Mouse (Mus musculus) embryonic facial prominence, embryonic 12.5 days (tissue): ENCODE measurements around the gene Wnk2. TPM values are rescaled to one million over a fixed set of nuclear protein-coding genes. Genes with fewer than 3 reads are reported as not detected.
A peak's percentile ranks its signal among the peaks of the same experiment; 100 is the strongest.

ENCODE experiments used
- ATAC-seq: fragments of 200-750 bp; cut with Nextera tagmentation; 2 replicates; pipeline ENCODE4 v1.8.0; 2017; ENCODE audit not compliant: insufficient number of reproducible peaks, insufficient read depth, low FRiP score, low TSS enrichment
- H3K27ac ChIP-seq: fragments of 300-500 bp; sonication (generic); 2 replicates; pipeline ENCODE4 v1.5.1; 2016; ENCODE audit warnings: mild to moderate bottlenecking
- H3K27me3 ChIP-seq: fragments of 300-500 bp; sonication (generic); 2 replicates; pipeline ENCODE4 v1.6.1; 2016; ENCODE audit warnings: mild to moderate bottlenecking, moderate library complexity
- H3K36me3 ChIP-seq: fragments of 300-500 bp; sonication (generic); 2 replicates; pipeline ENCODE4 v1.6.1; 2016; ENCODE audit warnings: mild to moderate bottlenecking
- H3K4me1 ChIP-seq: fragments of 300-500 bp; sonication (generic); 2 replicates; pipeline ENCODE4 v1.6.1; 2016
- H3K4me2 ChIP-seq: fragments of 300-500 bp; sonication (generic); replicated peaks from 2 replicates; pipeline ENCODE4 v1.6.1; 2016; ENCODE audit warnings: mild to moderate bottlenecking, moderate library complexity
- H3K4me3 ChIP-seq: fragments of 300-500 bp; sonication (generic); 2 replicates; pipeline ENCODE4 v1.5.1; 2016; ENCODE audit warnings: mild to moderate bottlenecking
- H3K9ac ChIP-seq: fragments of 300-500 bp; sonication (generic); 2 replicates; pipeline ENCODE4 v1.6.1; 2016; ENCODE audit warnings: mild to moderate bottlenecking, moderate library complexity
- H3K9me3 ChIP-seq: fragments of 300-500 bp; sonication (generic); 2 replicates; pipeline ENCODE4 v1.6.1; 2016; ENCODE audit warnings: mild to moderate bottlenecking, moderate library complexity
- WGBS: fragments of 180-500 bp; shearing (Covaris S2); methylation state at CpG from one replicate; pipeline ENCODE4 v1.1.7; 2016; 5-methylcytosine and 5-hydroxymethylcytosine counted together
- polyA plus RNA-seq: library from polyadenylated mRNA; unstranded; fragments of >200 nt; fragmentation: Nextera tagmentation; extraction: Ambion mirVana; gene quantifications from 2 replicates; pipeline ENCODE4 v1.2.1, GENCODE M21; 2016

Gene Wnk2
- polyA plus RNA-seq, 1 experiment from 2014 or later = 3.0 TPM

DNA sequence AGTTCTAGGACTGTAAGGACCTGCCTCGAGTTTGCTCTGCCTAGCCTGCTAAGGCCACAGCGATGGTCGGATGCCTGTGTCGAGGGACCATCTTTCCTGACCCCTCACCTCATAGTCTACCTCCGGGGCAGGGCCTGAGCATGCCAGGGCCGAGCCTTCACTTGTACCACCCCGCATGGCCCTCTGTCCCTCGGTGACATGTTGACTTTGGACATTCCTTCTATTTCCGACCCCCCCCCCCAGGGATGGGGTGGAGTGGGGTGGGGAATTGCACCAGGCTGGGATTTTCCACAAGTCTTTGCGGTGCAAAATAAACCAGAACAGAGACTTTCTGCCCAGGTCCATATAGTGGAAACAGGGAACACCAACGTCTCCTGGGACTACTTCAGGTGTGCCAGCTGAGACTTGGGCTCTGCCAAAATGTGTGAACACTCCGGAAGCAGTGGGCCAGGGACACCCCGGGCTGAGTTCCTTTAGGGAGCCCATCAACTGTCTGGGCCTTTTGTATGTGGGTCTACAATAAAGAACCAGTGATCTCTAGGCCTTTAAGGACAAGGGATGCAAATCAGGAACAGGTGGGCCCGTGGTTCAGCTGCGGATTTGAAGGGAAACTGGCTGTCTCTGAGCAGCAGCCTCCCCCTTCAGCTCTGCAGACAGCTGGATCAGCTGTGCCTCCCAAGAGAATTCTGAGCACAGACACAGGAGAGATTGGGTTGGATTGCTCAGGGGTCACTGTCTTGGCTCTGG is 40.6 kb upstream of the Wnk2 start:
- 14% methylated on average over 15 of the region's 15 CpGs for WGBS
- peak overlapping the region; percentile 79 for H3K4me3 ChIP-seq
- H3K36me3 ChIP-seq = no peaks in the 10 kb centered on the region
- H3K4me2 ChIP-seq = peak overlapping the region; percentile 99
- peak overlapping the region; percentile 67 for H3K9ac ChIP-seq
- H3K27ac ChIP-seq = no peak overlapping the region
- 0 out of 2 replicates have a peak, but pooled peaks have one; percentile 1 for ATAC-seq
- H3K9me3 ChIP-seq = no peaks in the 10 kb centered on the region
- no peaks in the 10 kb centered on the region for H3K27me3 ChIP-seq
- H3K4me1 ChIP-seq = peaks cover 35% of the 10 kb centered on the region

DNA sequence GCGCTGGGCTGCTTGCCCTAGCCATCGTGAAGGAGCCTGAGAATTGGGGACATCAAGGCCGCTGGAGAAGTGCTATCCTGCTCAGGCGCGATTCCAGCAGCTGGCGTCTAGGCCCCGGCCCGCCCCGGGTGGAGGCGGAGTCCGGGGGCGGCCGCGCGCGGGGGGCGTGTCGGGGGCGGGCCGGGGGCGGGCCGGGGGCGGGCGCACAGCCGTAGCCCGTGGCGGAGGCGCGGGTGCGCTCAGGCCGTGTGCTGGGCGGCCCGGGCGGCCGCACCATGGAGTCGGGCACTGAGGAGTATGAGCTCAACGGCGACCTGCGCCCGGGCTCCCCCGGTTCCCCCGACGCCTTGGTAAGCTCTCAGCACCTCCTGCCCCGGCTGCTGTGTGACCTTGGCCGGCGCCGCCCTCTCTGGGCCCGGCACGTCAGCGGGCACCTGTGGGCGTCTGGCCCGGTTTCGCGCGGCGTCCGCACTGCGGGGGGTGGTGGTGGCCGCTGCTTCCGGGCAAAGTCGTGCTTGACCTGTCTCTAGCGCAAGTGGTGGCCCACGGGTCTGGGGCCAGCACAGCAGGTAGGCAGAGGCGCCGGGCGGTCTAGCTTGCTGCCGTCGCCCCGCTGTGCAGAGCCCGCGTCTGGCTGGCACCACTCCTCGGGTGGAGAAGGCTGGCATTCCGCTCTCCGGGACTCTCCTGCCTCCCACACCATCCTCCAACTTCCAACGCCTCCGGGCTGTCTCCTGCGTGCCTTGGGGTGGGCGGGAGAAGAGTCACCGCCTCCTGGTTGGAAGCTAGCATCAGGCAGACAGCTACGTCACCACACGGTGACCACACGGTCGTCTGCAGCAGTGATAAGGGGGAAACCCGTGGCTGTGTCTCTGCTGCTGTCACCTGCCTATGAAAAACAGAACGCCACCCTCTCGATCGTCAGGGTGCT is 39.7 kb upstream of the Wnk2 start, which contains the start of gene Ninj1:
Gene Ninj1, plus strand, starts transcription at position 198 of the 931 bp plus-strand sequence.
- H3K4me1 ChIP-seq = peaks cover 35% of the 10 kb centered on the region
- peak; percentile 92 for ATAC-seq
- peak within 1 kb of the TSS; percentile 99 for H3K4me2 ChIP-seq
- H3K27ac ChIP-seq = 0 out of 2 replicates have a peak within 1 kb of the TSS, but pooled peaks have one; percentile 37
- peak within 1 kb of the TSS; percentile 79 for H3K4me3 ChIP-seq
- no peaks in the 10 kb centered on the region for H3K36me3 ChIP-seq
- no peaks in the 10 kb centered on the region for H3K9me3 ChIP-seq
- H3K27me3 ChIP-seq = no peaks in the 10 kb centered on the region
- peak within 1 kb of the TSS; percentile 67 for H3K9ac ChIP-seq
- under 1% methylated on average over 80 of the region's 87 CpGs for whole genome bisulfite sequencing

DNA sequence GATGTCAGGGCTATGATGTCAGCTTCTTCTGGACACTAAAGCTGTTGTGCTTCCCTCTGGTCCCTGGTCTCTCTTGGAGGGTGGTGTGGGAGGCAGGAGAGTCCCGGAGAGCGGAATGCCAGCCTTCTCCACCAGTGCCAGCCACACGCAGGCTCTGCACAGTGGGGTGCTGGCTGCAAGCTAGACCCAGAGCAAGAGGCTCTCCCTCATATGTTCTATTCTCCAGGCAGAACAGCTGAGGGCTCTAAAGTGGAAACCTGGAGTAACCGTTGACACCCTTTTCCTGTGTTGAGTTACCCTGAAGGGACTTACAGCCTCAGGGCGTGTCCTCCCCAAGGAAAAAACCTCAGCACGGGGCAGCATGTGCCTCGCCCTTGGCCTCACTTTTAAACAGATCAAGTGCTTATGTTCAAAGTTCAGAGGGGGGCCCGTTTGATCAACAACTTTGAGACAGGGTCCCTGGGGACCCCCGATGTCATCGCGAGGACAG is 39.0 kb upstream of the Wnk2 start:
- peaks cover 28% of the 10 kb centered on the region for H3K4me1 ChIP-seq
- peak overlapping the region; percentile 67; the same call in 1 of the 2 replicates for H3K9ac ChIP-seq
- no peaks in the 10 kb centered on the region for H3K9me3 ChIP-seq
- 0 out of 2 replicates have a peak overlapping the region, but pooled peaks have one; percentile 37 for H3K27ac ChIP-seq
- 0 out of 2 replicates have a peak, but pooled peaks have one; percentile 2 for ATAC-seq
- H3K4me2 ChIP-seq = peak overlapping the region; percentile 99
- no peaks in the 10 kb centered on the region for H3K27me3 ChIP-seq
- peak overlapping the region; percentile 79; the same call in 1 of the 2 replicates for H3K4me3 ChIP-seq
- no peaks in the 10 kb centered on the region for H3K36me3 ChIP-seq
- WGBS = 21% methylated on average over 11 of the region's 11 CpGs

DNA sequence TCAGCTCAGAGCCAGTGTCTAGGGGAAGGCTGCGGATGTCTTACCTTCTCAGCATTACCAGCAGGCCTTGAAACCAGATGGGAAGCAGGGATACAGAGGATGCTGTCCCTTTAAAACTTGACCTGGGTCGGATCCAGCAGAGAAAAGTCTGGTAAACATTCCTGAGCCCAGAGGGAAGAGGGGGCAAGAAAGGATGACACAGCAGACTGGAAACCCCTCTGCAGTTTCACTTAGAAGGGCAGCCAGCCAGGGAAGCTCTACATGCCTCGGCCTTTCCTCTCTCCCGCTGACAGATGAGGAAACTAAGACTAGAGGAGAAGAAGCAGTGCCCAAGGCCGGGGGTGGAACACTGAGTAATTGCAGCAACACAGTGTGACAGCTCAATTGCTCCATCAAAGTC is 35.8 kb upstream of the Wnk2 start:
- Histone ChIP-seq H3K36me3 (no peaks in the 10 kb centered on the region), H3K27me3 (no peaks in the 10 kb centered on the region), H3K27ac (no peak overlapping the region), H3K9me3 (no peaks in the 10 kb centered on the region), H3K4me2 (no peak overlapping the region), H3K4me1 (peaks cover 15% of the 10 kb centered on the region), H3K9ac (no peak overlapping the region), H3K4me3 (no peak overlapping the region)
- 44% methylated on average over 5 of the region's 5 CpGs for WGBS
- ATAC-seq = no peak

DNA sequence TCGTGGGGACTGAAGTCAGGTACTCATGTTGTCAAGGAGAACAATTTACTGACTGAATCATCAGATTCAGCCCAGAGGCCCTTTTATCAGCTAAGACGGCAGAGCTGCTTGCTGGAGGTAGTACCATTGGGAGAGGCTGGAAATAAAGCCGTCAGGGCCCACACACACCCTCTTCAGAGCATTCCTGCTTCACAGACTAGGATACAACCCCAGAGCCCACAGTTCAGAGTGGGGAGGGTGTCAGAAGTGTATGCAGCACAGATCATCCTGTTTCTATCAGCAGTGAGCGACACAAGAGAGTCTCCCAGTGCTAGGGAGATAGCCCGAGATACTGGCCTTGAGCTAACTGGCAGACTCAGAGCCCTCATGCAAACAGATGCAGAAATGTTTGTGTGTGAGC is 35.3 kb upstream of the Wnk2 start:
- 61% methylated on average over 5 of the region's 5 CpGs for WGBS
- Histone ChIP-seq H3K4me3 (no peak overlapping the region), H3K9me3 (no peaks in the 10 kb centered on the region), H3K9ac (no peak overlapping the region), H3K4me2 (no peak overlapping the region), H3K36me3 (no peaks in the 10 kb centered on the region), H3K27me3 (no peaks in the 10 kb centered on the region), H3K27ac (no peak overlapping the region), H3K4me1 (peaks cover 11% of the 10 kb centered on the region)
- no peak for ATAC-seq

DNA sequence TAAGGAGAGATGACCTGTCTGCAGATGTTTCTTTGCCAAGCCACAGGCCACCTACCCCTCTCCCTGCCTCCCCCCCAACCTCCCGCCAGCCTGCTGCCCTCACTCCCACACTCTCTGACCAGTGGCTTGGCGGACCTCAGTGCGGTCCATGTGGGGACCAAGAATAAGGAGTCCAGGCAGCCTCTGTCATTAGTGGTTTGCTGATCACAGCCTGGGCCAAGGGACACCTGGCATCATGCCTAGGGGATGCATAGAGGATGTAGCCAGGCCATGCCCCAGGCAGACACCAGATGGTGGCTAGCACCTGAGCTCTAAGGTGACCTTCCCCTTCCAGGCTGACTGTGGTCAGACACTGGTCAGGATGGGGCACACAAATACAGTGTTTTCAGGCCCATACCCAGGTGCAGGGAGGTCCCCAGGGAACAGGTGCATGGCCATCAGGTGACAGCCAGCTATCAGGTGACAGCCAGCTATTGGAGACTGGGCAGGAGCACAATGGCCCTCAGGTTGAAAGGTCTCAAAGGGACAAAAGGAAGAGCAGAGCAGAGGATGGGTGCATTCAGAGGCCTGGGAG is 33.7 kb upstream of the Wnk2 start:
- Histone ChIP-seq H3K27ac (no peak overlapping the region), H3K9me3 (no peaks in the 10 kb centered on the region), H3K27me3 (no peaks in the 10 kb centered on the region), H3K4me1 (peaks cover 7% of the 10 kb centered on the region; the same call in 1 of the 2 replicates), H3K36me3 (no peaks in the 10 kb centered on the region), H3K4me2 (no peak overlapping the region), H3K4me3 (no peak overlapping the region), H3K9ac (no peak overlapping the region)
- no peak for ATAC-seq
- WGBS = 86% methylated on average over 3 of the region's 3 CpGs

DNA sequence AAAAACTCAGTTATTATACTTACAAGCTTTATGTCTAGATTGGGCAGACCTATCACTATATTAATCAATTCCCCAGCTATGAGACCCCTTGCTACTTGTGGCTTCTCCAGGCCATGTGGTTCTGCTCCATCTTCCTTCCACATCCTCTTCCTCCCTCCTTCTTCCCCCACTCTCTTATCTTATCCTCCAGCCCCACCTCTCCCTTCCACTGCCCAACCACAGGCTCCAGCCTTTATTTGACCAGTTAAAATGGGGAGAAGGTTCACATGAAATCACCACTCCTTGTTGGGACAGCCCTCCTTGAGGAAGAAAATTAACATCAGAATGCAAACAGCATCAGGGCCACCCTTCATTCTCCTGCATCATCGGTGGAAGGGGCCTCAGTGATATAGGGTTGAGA is 32.9 kb upstream of the Wnk2 start:
- H3K4me1 ChIP-seq = peaks cover 7% of the 10 kb centered on the region; the same call in 1 of the 2 replicates
- no peaks in the 10 kb centered on the region for H3K27me3 ChIP-seq
- no peak for ATAC-seq
- 56% methylated on average over 1 of the region's 1 CpGs for WGBS
- H3K9ac ChIP-seq = no peak overlapping the region
- H3K27ac ChIP-seq = no peak overlapping the region
- H3K4me2 ChIP-seq = no peak overlapping the region
- no peaks in the 10 kb centered on the region for H3K9me3 ChIP-seq
- no peaks in the 10 kb centered on the region for H3K36me3 ChIP-seq
- H3K4me3 ChIP-seq = no peak overlapping the region

DNA sequence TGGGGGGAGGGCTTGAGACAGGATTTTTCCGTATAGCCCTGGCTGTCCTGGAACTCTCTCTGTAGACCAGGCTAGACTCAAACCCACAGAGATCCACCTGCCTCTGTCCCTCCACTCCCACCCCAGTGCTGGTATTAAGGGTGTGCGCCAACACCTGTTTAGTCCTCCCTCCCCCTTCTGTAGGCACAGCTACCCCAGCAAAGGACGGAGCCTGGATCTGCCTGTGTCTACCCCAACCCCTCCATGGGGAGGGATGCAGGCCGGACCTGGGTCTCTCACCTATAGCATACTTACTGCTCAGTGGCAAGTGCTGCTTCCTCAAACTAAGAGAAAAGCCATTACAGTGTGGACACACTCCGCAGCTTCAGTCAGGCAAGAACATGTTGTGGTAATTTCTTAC is 32.5 kb upstream of the Wnk2 start:
- ATAC-seq = no peak
- Histone ChIP-seq H3K4me2 (no peak overlapping the region), H3K36me3 (no peaks in the 10 kb centered on the region), H3K9ac (no peak overlapping the region), H3K4me1 (peaks cover 7% of the 10 kb centered on the region; the same call in 1 of the 2 replicates), H3K27ac (no peak overlapping the region), H3K9me3 (no peaks in the 10 kb centered on the region), H3K4me3 (no peak overlapping the region), H3K27me3 (no peaks in the 10 kb centered on the region)
- WGBS = 89% methylated on average over 5 of the region's 5 CpGs

DNA sequence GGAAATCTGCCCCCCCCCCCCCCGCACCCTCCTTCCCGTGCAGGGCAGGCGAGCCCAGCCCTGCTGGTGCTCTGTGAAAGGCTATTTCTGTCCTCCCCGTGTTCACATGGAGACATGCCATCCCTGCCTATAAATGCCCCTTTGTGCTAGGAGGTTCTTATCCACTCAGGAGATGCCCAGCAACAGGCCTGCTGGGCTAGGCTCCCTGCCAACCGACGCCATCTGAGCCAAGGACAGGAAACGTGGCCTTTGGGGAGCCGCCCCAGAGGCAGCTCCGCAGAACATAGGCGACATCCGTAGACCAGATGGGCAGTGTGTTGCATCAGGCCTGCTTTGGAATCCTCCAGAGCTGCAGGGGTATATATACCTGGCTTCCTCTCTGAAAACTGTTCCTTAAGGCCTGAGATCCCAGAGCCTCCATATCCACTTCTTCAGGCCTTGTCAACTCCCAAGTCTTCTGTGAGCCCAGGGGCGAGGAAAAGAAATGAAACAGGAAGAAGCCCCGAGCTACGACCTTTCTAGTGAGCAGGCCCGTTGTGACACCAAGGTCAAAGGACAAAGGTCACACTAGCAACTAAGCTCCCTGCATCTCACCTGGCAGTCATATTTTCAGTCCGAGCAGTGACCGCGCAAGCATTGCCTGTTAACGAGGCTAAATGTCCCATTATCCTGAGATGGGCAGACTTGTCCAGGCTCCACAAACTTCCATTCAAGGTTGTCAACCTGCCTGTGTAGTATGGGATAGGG is 31.2 kb upstream of the Wnk2 start:
- WGBS = 49% methylated on average over 19 of the region's 19 CpGs
- Histone ChIP-seq H3K27me3 (no peaks in the 10 kb centered on the region), H3K27ac (no peak overlapping the region), H3K4me1 (peaks cover 7% of the 10 kb centered on the region; the same call in 1 of the 2 replicates), H3K9me3 (no peaks in the 10 kb centered on the region), H3K9ac (no peak overlapping the region), H3K36me3 (no peaks in the 10 kb centered on the region), H3K4me2 (no peak overlapping the region), H3K4me3 (no peak overlapping the region)
- ATAC-seq = peak; percentile 54; the same call in 1 of the 2 replicates

DNA sequence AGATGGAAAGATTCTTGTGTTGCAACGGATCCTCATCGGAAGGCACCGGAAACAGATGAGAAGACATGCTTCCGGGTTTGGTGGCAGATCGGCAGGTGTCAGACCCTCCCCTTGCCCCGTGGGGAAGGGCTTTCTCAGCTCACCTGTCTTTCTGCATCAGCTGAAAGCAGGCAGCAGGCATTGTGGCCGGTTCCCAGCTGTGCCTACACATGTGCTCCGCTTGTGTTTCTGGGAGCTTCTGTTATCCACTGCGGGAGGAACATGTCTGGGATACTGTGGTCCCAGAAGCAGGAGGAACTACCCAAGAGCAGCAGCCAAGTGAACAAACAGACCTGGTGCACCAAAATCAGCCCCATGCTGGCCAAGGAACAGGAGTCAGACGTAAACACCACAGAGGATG is 27.7 kb upstream of the Wnk2 start:
- Histone ChIP-seq H3K9me3 (no peaks in the 10 kb centered on the region), H3K4me1 (peaks cover 7% of the 10 kb centered on the region; the same call in 1 of the 2 replicates), H3K9ac (no peak overlapping the region), H3K4me2 (no peak overlapping the region), H3K4me3 (no peak overlapping the region), H3K27ac (no peak overlapping the region), H3K36me3 (no peaks in the 10 kb centered on the region), H3K27me3 (no peaks in the 10 kb centered on the region)
- WGBS = 75% methylated on average over 10 of the region's 10 CpGs
- no peak for ATAC-seq
